Mouse (Mus musculus) bone marrow, adult 2 months (tissue): ENCODE measurements at regions not wholly inside any gene's neighbourhood (a gene's known extent, or its start where the extent isn't known, plus 50 kb on each side); places are given as distances from the start of the nearest gene placed in this dataset.

ENCODE experiments used
- CTCF ChIP-seq: fragments of 200-500 bp; IDR thresholded peaks from 2 replicates; pipeline ENCODE4 v1.5.1; 2011; ENCODE audit warnings: low read length, control low read depth; ENCODE audit not compliant: control insufficient read depth, insufficient read depth
- POLR2A ChIP-seq: fragments of 200-500 bp; IDR thresholded peaks from 2 replicates; pipeline ENCODE4 v1.6.1; 2011; ENCODE audit warnings: low read depth, mild to moderate bottlenecking, control low read depth, low read length, borderline replicate concordance; ENCODE audit not compliant: control insufficient read depth

- TF ChIP-seq CTCF (no peak), POLR2A (no peak)
Measured at GRCm38 (mm10) chr11:44238051-44238450, 161.8 kb upstream of the Il12b start.
